Mouse (Mus musculus): Measurements from ENCODE around the gene Tbc1d2. TPM values are rescaled to one million over a fixed set of nuclear protein-coding genes. Genes with fewer than 3 reads are reported as not detected.
"Not testable (repeated sequence)": the region's sequence is repeated elsewhere in the genome, so short reads cannot be mapped to it uniquely, and the experiment has no call there.

Gene Tbc1d2
- polyA plus RNA-seq, 1 experiment from 2014 or later, result 0.55 TPM

GRCm38 (mm10) chr4:46589946-46590684 is 59.9 kb downstream of the Tbc1d2 start:
- no peaks in the 10 kb centered on the region for H3K36me3 ChIP-seq
- WGBS, result 52% methylated on average over 5 of the region's 5 CpGs
- no peak overlapping the region for H3K4me2 ChIP-seq

DNA sequence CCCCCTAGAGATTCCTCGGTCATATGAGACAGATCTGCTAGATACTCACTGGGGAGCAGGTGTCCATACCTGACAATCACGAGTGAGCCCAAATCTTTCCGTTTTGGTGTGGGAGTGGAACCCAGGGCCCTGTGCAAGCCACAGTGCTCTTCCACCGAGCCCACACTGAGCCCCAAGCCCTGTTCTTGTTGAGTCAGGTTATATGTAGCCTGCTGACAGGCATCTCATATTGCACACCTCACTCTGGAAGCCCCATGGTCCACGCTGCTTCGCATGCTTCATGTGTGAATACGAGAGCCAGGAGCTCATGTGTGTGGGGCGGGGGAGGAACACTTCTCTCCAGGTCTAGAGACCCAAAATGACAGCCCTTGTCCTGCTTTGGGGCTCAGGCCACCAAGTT is 60.9 kb downstream of the Tbc1d2 start:
- no peaks in the 10 kb centered on the region for H3K36me3 ChIP-seq
- WGBS, result 79% methylated on average over 8 of the region's 8 CpGs
- no peak overlapping the region for H3K9ac ChIP-seq
- H3K9me3 ChIP-seq (replicated peaks), result no peaks in the 10 kb centered on the region
- H3K27ac ChIP-seq, result no peak overlapping the region
- no peak overlapping the region for H3K4me3 ChIP-seq
- no peak for ATAC-seq (replicated peaks; ENCODE audit: insufficient number of reproducible peaks, insufficient read depth, low FRiP score, low read depth)
- H3K4me2 ChIP-seq, result no peak overlapping the region
- no peaks in the 10 kb centered on the region for H3K27me3 ChIP-seq
- H3K4me1 ChIP-seq (replicated peaks), result peaks cover 23% of the 10 kb centered on the region

More at GRCm38 (mm10) chr4:46589946-46590684, 59.9 kb downstream of the Tbc1d2 start:
- Histone ChIP-seq H3K4me1 (replicated peaks) (peaks cover 23% of the 10 kb centered on the region), H3K27ac (no peak overlapping the region), H3K9ac (no peak overlapping the region), H3K4me3 (no peak overlapping the region), H3K9me3 (replicated peaks) (no peaks in the 10 kb centered on the region), H3K27me3 (no peaks in the 10 kb centered on the region)
- no peak for ATAC-seq (replicated peaks; ENCODE audit: insufficient number of reproducible peaks, insufficient read depth, low FRiP score, low read depth)

GRCm38 (mm10) chr4:46586473-46586872 is 63.5 kb downstream of the Tbc1d2 start:
- Histone ChIP-seq H3K27me3 (no peaks in the 10 kb centered on the region), H3K9ac (no peak overlapping the region), H3K4me2 (no peak overlapping the region), H3K36me3 (no peaks in the 10 kb centered on the region), H3K4me3 (no peak overlapping the region), H3K9me3 (replicated peaks) (no peaks in the 10 kb centered on the region), H3K27ac (no peak overlapping the region), H3K4me1 (replicated peaks) (peaks cover 23% of the 10 kb centered on the region)
- ATAC-seq (replicated peaks; ENCODE audit: insufficient number of reproducible peaks, insufficient read depth, low FRiP score, low read depth), result no peak
- WGBS, result 66% methylated on average over 4 of the region's 4 CpGs

- ATAC-seq (replicated peaks; ENCODE audit: insufficient number of reproducible peaks, insufficient read depth, low FRiP score, low read depth), result no peak
- H3K4me3 ChIP-seq, result no peak overlapping the region
- no peaks in the 10 kb centered on the region for H3K36me3 ChIP-seq
- H3K9me3 ChIP-seq (replicated peaks), result no peaks in the 10 kb centered on the region
- no peak overlapping the region for H3K9ac ChIP-seq
- H3K4me1 ChIP-seq (replicated peaks), result peaks cover 23% of the 10 kb centered on the region
- H3K27ac ChIP-seq, result no peak overlapping the region
- H3K27me3 ChIP-seq, result no peaks in the 10 kb centered on the region
- H3K4me2 ChIP-seq, result no peak overlapping the region
- WGBS, result 49% methylated on average over 8 of the region's 8 CpGs
These were observed 64.2 kb downstream of the Tbc1d2 start for GRCm38 (mm10) chr4:46585811-46586190.

GRCm38 (mm10) chr4:46585041-46585810 is 64.8 kb downstream of the Tbc1d2 start:
- H3K4me3 ChIP-seq, result no peak overlapping the region
- WGBS, result 69% methylated on average over 13 of the region's 13 CpGs

GRCm38 (mm10) chr4:46584536-46584935 is 65.5 kb downstream of the Tbc1d2 start:
- whole genome bisulfite sequencing, result 69% methylated on average over 3 of the region's 3 CpGs
- H3K4me3 ChIP-seq; H3K9me3 ChIP-seq (replicated peaks); H3K9ac ChIP-seq; H3K4me2 ChIP-seq; H3K27ac ChIP-seq; H3K27me3 ChIP-seq; H3K36me3 ChIP-seq; ATAC-seq (replicated peaks; ENCODE audit: insufficient number of reproducible peaks, insufficient read depth, low FRiP score, low read depth): not testable (repeated sequence)
- peaks cover 23% of the 10 kb centered on the region for H3K4me1 ChIP-seq (replicated peaks)

More at GRCm38 (mm10) chr4:46585041-46585810, 64.8 kb downstream of the Tbc1d2 start:
- peaks cover 23% of the 10 kb centered on the region for H3K4me1 ChIP-seq (replicated peaks)
- no peak overlapping the region for H3K9ac ChIP-seq
- H3K36me3 ChIP-seq, result no peaks in the 10 kb centered on the region
- ATAC-seq (replicated peaks; ENCODE audit: insufficient number of reproducible peaks, insufficient read depth, low FRiP score, low read depth), result no peak
- H3K9me3 ChIP-seq (replicated peaks), result no peaks in the 10 kb centered on the region
- H3K27ac ChIP-seq, result no peak overlapping the region
- no peak overlapping the region for H3K4me2 ChIP-seq
- H3K27me3 ChIP-seq, result no peaks in the 10 kb centered on the region

DNA sequence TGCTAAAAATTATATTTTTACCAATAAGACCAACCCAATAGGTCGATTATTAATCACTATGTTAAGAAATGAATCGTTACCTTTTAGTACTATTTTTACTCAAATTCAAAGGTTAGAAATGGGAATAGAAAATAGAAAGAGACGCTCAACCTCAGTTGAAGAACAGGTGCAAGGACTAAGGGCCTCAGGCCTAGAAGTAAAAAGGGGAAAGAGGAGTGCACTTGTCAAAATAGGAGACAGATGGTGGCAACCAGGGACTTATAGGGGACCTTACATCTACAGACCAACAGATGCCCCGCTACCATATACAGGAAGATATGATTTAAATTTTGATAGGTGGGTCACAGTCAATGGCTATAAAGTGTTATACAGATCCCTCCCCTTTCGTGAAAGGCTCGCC is 65.9 kb downstream of the Tbc1d2 start:
- H3K27me3 ChIP-seq; H3K4me2 ChIP-seq; H3K9me3 ChIP-seq (replicated peaks); H3K36me3 ChIP-seq; ATAC-seq (replicated peaks; ENCODE audit: insufficient number of reproducible peaks, insufficient read depth, low FRiP score, low read depth); H3K27ac ChIP-seq; H3K9ac ChIP-seq; H3K4me3 ChIP-seq: not testable (repeated sequence)
- 79% methylated on average over 2 of the region's 6 CpGs for WGBS
- peaks cover 23% of the 10 kb centered on the region for H3K4me1 ChIP-seq (replicated peaks)

DNA sequence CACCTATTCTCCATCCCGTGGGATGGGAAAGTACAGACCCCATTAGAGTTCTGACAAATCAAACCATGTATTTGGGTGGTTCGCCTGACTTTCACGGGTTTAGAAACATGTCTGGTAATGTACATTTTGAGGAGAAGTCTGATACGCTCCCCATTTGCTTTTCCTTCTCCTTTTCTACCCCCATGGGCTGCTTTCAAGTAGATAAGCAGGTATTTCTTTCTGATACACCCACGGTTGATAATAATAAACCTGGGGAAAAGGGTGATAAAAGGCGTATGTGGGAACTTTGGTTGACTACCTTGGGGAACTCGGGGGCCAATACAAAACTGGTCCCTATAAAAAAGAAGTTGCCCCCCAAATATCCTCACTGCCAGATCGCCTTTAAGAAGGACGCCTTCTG is 68.0 kb downstream of the Tbc1d2 start:
- H3K9ac ChIP-seq; H3K4me2 ChIP-seq; ATAC-seq (replicated peaks; ENCODE audit: insufficient number of reproducible peaks, insufficient read depth, low FRiP score, low read depth); H3K4me3 ChIP-seq; H3K27me3 ChIP-seq; H3K27ac ChIP-seq; H3K36me3 ChIP-seq; H3K9me3 ChIP-seq (replicated peaks): not testable (repeated sequence)
- 81% methylated on average over 9 of the region's 9 CpGs for WGBS
- peaks cover 12% of the 10 kb centered on the region for H3K4me1 ChIP-seq (replicated peaks)

DNA sequence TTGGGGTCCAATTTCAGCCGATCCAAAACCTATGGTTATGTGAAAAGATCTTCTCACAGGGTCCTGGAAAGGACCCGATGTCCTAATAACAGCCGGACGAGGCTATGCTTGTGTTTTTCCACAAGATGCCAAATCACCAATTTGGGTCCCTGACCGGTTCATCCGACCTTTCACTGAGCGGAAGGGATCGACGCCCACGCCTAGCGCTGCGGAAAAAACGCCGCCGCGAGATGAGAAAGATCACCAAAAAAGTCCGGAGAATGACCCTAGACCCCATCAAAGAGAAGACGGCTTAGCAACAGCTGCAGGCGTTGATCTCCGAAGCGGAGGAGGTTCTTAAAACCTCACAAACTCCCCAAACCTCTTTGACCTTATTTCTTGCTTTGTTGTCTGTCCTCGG is 68.4 kb downstream of the Tbc1d2 start:
- H3K27me3 ChIP-seq; H3K4me1 ChIP-seq (replicated peaks); H3K27ac ChIP-seq; H3K9ac ChIP-seq; H3K9me3 ChIP-seq (replicated peaks); ATAC-seq (replicated peaks; ENCODE audit: insufficient number of reproducible peaks, insufficient read depth, low FRiP score, low read depth); H3K4me2 ChIP-seq; H3K4me3 ChIP-seq; H3K36me3 ChIP-seq: not testable (repeated sequence)
- 90% methylated on average over 22 of the region's 22 CpGs for WGBS

DNA sequence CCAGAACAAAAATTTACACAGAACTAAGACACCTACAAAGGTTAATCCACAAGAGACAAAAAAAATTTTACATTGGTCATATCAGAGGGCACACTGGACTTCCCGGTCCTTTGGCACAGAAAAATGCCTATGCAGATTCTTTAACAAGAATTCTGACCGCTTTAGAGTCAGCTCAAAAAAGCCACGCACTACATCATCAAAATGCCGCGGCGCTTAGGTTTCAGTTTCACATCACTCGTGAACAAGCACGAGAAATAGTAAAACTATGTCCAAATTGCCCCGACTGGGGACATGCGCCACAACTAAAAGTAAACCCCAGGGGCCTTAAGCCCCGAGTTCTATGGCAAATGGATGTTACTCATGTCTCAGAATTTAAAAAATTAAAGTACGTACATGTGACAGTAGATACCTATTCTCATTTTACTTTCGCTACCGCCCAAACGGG is 69.2 kb downstream of the Tbc1d2 start:
- not testable (repeated sequence) for H3K9me3 ChIP-seq (replicated peaks); H3K4me2 ChIP-seq; H3K9ac ChIP-seq; H3K27ac ChIP-seq; H3K4me3 ChIP-seq; H3K27me3 ChIP-seq; ATAC-seq (replicated peaks; ENCODE audit: insufficient number of reproducible peaks, insufficient read depth, low FRiP score, low read depth); H3K36me3 ChIP-seq; H3K4me1 ChIP-seq (replicated peaks)
- WGBS, result 86% methylated on average over 15 of the region's 15 CpGs

GRCm38 (mm10) chr4:46578796-46579346 is 71.1 kb downstream of the Tbc1d2 start:
- H3K9ac ChIP-seq, H3K27ac ChIP-seq: not testable (repeated sequence)
- 89% methylated on average over 8 of the region's 8 CpGs for WGBS

More at GRCm38 (mm10) chr4:46578796-46579346, 71.1 kb downstream of the Tbc1d2 start:
- not testable (repeated sequence) for H3K9me3 ChIP-seq (replicated peaks); H3K4me3 ChIP-seq; H3K4me2 ChIP-seq; H3K4me1 ChIP-seq (replicated peaks); ATAC-seq (replicated peaks; ENCODE audit: insufficient number of reproducible peaks, insufficient read depth, low FRiP score, low read depth); H3K36me3 ChIP-seq; H3K27me3 ChIP-seq

Data from heart, embryonic 15.5 days (tissue).